Mouse (Mus musculus) cerebellum, adult 2 months (tissue): ENCODE measurements around the gene Unc5cl. TPM values are rescaled to one million over a fixed set of nuclear protein-coding genes. Genes with fewer than 3 reads are reported as not detected.
"Not testable (repeated sequence)": the region's sequence is repeated elsewhere in the genome, so short reads cannot be mapped to it uniquely, and the experiment has no call there.

Experiments
- DNase-seq, 2 experiments: peaks; one replicate each; pipeline ENCODE4 v3.0.0; 2021
- H3K27ac ChIP-seq: fragments of 200-500 bp; 2 replicates; pipeline ENCODE4 v1.5.1; 2012; ENCODE audit warnings: low read length, control low read depth, inconsistent platforms; ENCODE audit not compliant: insufficient read depth
- H3K27me3 ChIP-seq: fragments of 200-500 bp; 2 replicates; pipeline ENCODE4 v1.6.1; 2012; ENCODE audit warnings: inconsistent platforms, mild to moderate bottlenecking, low read length, moderate library complexity; ENCODE audit not compliant: control insufficient read depth, insufficient read depth
- H3K4me1 ChIP-seq: fragments of 200-500 bp; 2 replicates; pipeline ENCODE4 v1.6.1; 2011; ENCODE audit warnings: low read length; ENCODE audit not compliant: control insufficient read depth, insufficient read depth
- H3K4me3 ChIP-seq: fragments of 200-500 bp; replicated peaks from 2 replicates; pipeline ENCODE3; 2011; ENCODE audit warnings: mild to moderate bottlenecking, low read depth, low read length, control low read depth; ENCODE audit not compliant: insufficient read depth
- CTCF ChIP-seq: fragments of 200-500 bp; IDR thresholded peaks from 2 replicates; pipeline ENCODE4 v1.5.1; 2011; ENCODE audit warnings: low read depth, mild to moderate bottlenecking, control low read depth, low read length, moderate library complexity, borderline replicate concordance; ENCODE audit not compliant: insufficient read depth
- POLR2A ChIP-seq: fragments of 200-500 bp; IDR thresholded peaks from 2 replicates; pipeline ENCODE4 v1.6.1; 2011; ENCODE audit warnings: low read length, control low read depth, borderline replicate concordance; ENCODE audit not compliant: insufficient read depth
- WGBS: fragments of 180-500 bp; shearing (Covaris S2); methylation state at CpG from one replicate; pipeline ENCODE4 v1.1.7; 2018; 5-methylcytosine and 5-hydroxymethylcytosine counted together
- polyA plus RNA-seq: library from polyadenylated mRNA; depleted of rRNA; stranded (reverse); fragments of >200 nt; gene quantifications from 2 replicates; pipeline ENCODE4 v1.2.3, GENCODE M21; 2012

The Unc5cl gene
- polyA plus RNA-seq, 1 experiment, result 0.16 TPM

DNA sequence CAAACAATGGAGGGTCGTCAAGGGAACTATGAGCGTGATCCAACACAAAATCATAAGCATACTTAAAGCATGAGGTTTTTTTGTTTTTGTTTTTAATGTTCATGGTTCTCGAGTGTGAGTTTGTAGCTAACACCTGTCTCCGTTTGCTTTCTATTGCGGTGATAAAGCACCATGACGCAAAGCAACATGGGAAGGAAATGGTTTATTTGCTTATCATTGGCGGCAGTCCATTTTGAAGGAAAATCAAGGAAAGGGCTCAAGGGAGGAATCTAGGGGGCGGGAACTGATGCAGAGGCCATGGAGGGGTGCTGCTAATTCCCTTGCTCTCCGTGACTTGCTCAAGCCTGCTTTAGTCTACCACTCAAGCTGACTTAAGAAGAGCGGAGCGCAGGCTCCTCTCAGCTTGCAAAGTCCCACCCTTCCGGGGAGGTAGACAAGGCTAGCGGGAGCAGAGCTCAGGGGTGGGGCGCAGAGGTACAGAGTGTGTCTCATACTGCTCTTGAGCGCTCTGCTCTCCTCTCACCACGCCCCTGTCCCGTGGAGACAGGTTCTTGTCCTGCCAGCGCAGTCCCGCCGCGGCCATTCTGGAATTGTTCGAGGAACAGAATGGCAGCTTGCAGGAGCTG, 12.2 kb downstream of the Unc5cl start:
- Histone ChIP-seq H3K27ac (no peak overlapping the region), H3K4me3 (no peak overlapping the region), H3K27me3 (no peaks in the 10 kb centered on the region), H3K4me1 (no peaks in the 10 kb centered on the region; the same call in 1 of the 2 replicates)
- no peak for DNase-seq
- WGBS, result 68% methylated on average over 22 of the region's 22 CpGs
- TF ChIP-seq POLR2A (no peak), CTCF (no peak)

DNA sequence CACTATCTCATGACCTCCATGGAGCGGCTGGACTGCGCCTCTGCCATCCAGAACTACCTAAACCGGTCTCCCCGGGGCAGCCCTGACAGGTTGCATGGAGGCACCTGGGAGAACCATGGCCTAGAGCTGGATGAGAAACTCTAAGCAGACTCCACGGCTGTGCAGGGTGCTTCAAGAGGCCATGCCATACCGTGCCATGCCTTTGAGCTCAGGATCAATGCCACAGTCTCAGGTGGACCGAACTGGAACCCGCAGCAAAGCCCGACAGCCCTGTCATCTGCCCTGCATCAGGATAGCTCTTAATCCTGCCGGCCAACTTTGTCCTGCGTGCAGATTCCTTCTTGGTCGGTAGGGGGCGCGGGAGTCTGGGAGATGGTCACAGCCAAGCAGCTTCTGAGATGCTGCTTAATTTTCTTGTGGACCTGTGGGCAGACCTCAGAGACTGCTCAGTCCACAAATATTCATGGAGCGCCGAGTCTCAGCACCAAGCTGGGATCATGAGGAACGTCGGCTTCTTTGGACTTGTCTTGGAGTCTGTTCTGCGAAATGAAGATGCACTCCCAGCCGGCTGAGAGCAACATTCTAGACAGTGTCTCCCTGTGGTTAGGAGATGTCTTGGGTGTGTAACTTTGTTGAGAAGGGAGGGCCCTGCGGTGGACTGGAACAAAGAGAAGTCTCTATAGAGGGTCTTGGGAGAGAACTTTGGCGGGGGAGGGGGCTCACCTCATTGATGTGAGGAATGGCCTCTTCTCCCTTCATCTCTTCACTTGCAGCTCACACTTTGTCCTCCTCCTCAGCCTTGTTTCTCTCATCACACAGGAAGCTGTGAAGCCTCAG, 12.9 kb downstream of the Unc5cl start:
- H3K27me3 ChIP-seq, result no peaks in the 10 kb centered on the region
- no peaks in the 10 kb centered on the region; the same call in 1 of the 2 replicates for H3K4me1 ChIP-seq
- no peak for TF ChIP-seq POLR2A
- peak; percentile 92 for TF ChIP-seq CTCF
- no peak overlapping the region for H3K27ac ChIP-seq
- H3K4me3 ChIP-seq, result no peak overlapping the region
- peak; percentile 81 to 93 for DNase-seq
- 9% methylated on average over 22 of the region's 22 CpGs for WGBS

GRCm38 (mm10) chr17:48474282-48474681, 19.6 kb downstream of the Unc5cl start:
- H3K27me3 ChIP-seq, DNase-seq, H3K4me3 ChIP-seq, H3K4me1 ChIP-seq, H3K27ac ChIP-seq: not testable (repeated sequence)
- 37% methylated on average over 6 of the region's 6 CpGs for WGBS

- 29% methylated on average over 8 of the region's 8 CpGs for WGBS
- no peaks in the 10 kb centered on the region for H3K4me1 ChIP-seq
- no peak for TF ChIP-seq CTCF
- no peak overlapping the region for H3K4me3 ChIP-seq
- H3K27me3 ChIP-seq, result no peaks in the 10 kb centered on the region
- DNase-seq, result peak in 1 of 2 experiments; percentile 11
- H3K27ac ChIP-seq, result no peak overlapping the region
These were observed 20.7 kb downstream of the Unc5cl start for GRCm38 (mm10) chr17:48475444-48475843.

- no peak for DNase-seq
- WGBS, result 80% methylated on average over 10 of the region's 10 CpGs
These were observed 25.3 kb downstream of the Unc5cl start for GRCm38 (mm10) chr17:48479952-48480351.

DNA sequence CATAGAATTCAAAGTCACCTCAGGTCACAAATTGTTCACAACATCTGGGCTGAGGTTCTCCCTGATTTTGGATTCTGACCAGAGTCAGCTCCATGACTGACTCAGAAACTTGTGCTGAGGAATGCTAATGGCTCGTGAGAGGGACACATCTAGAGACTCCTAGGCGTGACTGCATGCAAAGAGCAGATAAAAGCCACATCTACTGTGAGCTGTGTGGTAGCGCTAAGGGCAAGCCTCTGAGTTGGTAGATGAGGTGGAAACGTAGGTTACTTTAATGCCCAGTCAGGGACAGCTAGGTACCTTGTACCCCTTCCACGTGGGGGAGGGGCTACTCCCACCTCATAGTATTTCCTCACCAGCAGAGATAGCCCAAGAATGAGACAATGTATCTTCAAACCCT, 29.1 kb downstream of the Unc5cl start:
- TF ChIP-seq CTCF (no peak), POLR2A (no peak)
- DNase-seq, result no peak
- no peaks in the 10 kb centered on the region for H3K4me1 ChIP-seq
- no peaks in the 10 kb centered on the region for H3K27me3 ChIP-seq
- no peak overlapping the region for H3K4me3 ChIP-seq
- no peak overlapping the region for H3K27ac ChIP-seq
- 86% methylated on average over 5 of the region's 5 CpGs for WGBS

More at GRCm38 (mm10) chr17:48479952-48480351, 25.3 kb downstream of the Unc5cl start:
- Histone ChIP-seq H3K27ac (no peak overlapping the region), H3K4me1 (no peaks in the 10 kb centered on the region), H3K4me3 (no peak overlapping the region), H3K27me3 (no peaks in the 10 kb centered on the region)
- TF ChIP-seq POLR2A, result no peak

- Histone ChIP-seq H3K27ac (no peak overlapping the region), H3K27me3 (no peaks in the 10 kb centered on the region), H3K4me3 (no peak overlapping the region), H3K4me1 (no peaks in the 10 kb centered on the region; the same call in 1 of the 2 replicates)
- WGBS, result 98% methylated on average over 5 of the region's 5 CpGs
- no peak for TF ChIP-seq POLR2A
- TF ChIP-seq CTCF, result no peak
- no peak for DNase-seq
These were observed 29.5 kb downstream of the Unc5cl start for GRCm38 (mm10) chr17:48484191-48484590.

- Histone ChIP-seq H3K4me3 (no peak overlapping the region), H3K4me1 (no peaks in the 10 kb centered on the region; the same call in 1 of the 2 replicates), H3K27me3 (no peaks in the 10 kb centered on the region), H3K27ac (no peak overlapping the region)
- TF ChIP-seq POLR2A (no peak), CTCF (no peak)
- WGBS, result 65% methylated on average over 3 of the region's 3 CpGs
- DNase-seq, result no peak
These were observed 34.8 kb downstream of the Unc5cl start for GRCm38 (mm10) chr17:48489466-48489865.
